Mouse (Mus musculus) regulatory T cell (primary cell): Measurements from ENCODE around the gene Cd300ld.
"Not testable (repeated sequence)": the region's sequence is repeated elsewhere in the genome, so short reads cannot be mapped to it uniquely, and the experiment has no call there.

ENCODE experiments used
- in situ Hi-C: fragments of 300-600 bp; cut with MboI, MseI; formaldehyde crosslinking; loops from one replicate; pipeline ENCODE4 v1.15.1; 2025; ENCODE audit warnings: high pct_unique_total_duplicates

The Cd300ld gene

GRCm38 (mm10) chr11:114989793-114990192 lies at the start of gene Cd300ld:
TSS of gene Cd300ld (minus strand) at chr11:114989922.
- in situ Hi-C loops = no loop called here

GRCm38 (mm10) chr11:115037669-115038068 lies 47.9 kb upstream of the Cd300ld start, which contains the start of gene Cd300ld5:
TSS of gene Cd300ld5 (minus strand) at chr11:115037769.
- in situ Hi-C loops = loop anchor here (5.0 kb wide), 1 partner anchor 40 kb away; no protein-coding TSS in a partner anchor

DNA sequence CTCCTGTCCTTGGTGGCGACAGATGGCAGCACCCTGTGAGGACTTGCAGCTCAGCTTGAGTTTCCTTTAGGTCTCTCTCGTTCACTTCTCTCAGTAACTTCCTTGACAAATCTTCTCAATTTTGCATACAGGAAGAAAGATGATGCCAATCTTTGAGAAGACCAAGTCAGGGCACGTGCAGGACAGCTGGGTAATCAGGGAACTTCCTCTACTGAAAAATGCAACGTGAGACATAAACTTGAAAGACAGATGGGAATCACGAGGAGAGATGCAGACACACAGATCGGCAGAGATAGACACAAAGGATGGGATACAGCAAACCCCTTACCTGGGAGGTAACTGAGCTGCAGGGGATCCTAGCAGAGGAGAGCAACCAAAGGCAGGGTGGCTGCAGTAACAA lies 37.2 kb upstream of the Cd300ld start, which contains the start of gene Cd300ld4:
TSS of gene Cd300ld4 (minus strand) at position 101 of the 400 bp plus-strand sequence.
- in situ Hi-C loops = not testable (repeated sequence)

DNA sequence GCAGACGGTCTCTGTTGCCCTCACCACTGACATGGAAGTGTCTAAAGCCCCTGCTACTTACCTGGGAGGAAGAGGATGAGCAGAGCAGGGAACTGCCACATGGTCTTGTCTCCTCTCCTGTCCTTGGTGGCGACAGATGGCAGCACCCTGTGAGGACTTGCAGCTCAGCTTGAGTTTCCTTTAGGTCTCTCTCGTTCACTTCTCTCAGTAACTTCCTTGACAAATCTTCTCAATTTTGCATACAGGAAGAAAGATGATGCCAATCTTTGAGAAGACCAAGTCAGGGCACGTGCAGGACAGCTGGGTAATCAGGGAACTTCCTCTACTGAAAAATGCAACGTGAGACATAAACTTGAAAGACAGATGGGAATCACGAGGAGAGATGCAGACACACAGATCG lies 26.4 kb upstream of the Cd300ld start, which contains the start of gene Cd300ld2:
TSS of gene Cd300ld2 (minus strand) at position 101 of the 400 bp plus-strand sequence.
- in situ Hi-C loops = loop anchor here (5.0 kb wide), 1 partner anchor 36 kb away; no protein-coding TSS in a partner anchor

DNA sequence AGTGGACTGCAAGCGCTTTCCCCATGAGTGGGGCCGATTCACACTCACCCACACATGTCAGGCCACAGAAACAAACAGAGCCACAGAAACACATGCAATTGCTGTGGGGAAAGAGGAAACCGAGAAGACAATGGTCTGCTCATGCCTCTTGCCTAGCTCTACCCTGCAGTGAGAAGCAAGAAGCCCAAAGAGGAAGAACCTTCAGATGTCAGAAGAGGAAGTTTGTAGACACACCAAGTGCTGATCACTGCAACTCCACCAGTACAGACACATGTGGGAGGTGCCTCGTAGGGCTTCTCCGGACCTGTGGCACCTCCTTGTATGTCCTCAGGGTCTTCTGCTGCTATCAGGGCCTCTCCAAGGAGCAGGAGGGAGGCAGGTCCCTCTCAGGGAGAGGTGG lies 14.3 kb upstream of the Cd300ld start:
- in situ Hi-C loops = no loop called here

- in situ Hi-C loops = no loop called here
These were observed 11.8 kb upstream of the Cd300ld start, which contains the start of gene Cd300c2 for GRCm38 (mm10) chr11:115001474-115002040. TSS of gene Cd300c2 (minus strand) at chr11:115001880.

DNA sequence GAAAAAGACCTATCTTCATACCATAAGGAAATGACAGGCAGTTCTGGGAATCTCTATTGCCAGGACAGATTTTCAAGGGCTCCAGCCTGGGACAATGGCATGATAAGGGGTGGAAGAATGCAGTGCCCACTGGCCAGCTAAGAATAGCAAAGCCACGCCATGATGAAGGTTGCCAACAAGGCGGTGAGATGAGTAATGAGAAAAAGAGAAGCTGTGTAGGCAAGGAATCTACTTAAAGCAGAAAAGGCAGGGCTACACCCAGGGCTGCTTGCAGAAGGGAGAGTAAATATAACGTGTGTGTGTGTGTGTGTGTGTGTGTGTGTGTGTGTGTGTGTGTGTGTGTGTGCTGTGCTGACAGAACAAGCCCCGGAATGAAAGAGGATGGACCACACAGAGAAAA lies 7.9 kb downstream of the Cd300ld start:
- in situ Hi-C loops = no loop called here

- in situ Hi-C loops = no loop called here
These were observed 17.0 kb downstream of the Cd300ld start for GRCm38 (mm10) chr11:114972726-114973125.

GRCm38 (mm10) chr11:114968752-114969207 lies 20.9 kb downstream of the Cd300ld start, which contains the start of gene Cd300c:
TSS of gene Cd300c (minus strand) at chr11:114969157.
- in situ Hi-C loops = no loop called here

DNA sequence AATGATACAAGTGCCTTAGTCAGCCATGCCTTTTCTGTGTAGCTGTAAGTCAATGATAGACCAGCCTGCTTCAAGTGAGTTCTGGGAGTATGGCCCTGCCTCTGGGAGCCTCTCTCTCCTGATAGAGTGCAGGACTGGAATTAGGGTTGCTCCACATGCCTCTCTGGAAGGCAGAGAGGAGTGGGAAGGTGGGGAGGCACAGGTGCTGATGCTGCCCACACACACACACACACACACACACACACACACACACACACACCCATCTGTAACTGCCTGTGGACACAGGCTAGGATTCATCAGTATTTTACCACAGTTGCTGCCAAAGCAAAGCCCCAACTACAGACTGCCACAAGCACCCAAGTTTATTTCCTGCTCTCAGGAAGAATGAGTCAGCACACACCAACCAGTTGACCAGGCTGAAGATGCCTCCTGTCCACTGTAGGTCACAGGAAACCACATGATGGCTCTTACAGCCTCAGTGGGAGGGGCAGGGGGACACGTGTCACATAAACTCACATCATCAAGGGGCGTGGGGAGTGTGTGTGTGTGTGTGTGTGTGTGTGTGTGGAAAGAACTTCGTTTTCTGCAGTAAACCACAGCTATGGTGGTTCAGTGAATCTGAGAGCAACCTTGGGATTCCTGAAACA lies 24.4 kb downstream of the Cd300ld start:
- in situ Hi-C loops = no loop called here

GRCm38 (mm10) chr11:114960369-114960768 lies 29.4 kb downstream of the Cd300ld start:
- in situ Hi-C loops = no loop called here

- in situ Hi-C loops = no loop called here
These were observed 55.6 kb downstream of the Cd300ld start, which contains the start of gene Cd300lb for GRCm38 (mm10) chr11:114934144-114934543. TSS of gene Cd300lb (minus strand) at chr11:114934386.

- in situ Hi-C loops = no loop called here
These were observed 56.1 kb downstream of the Cd300ld start for GRCm38 (mm10) chr11:114933591-114933990.
